11 mouse cellular contexts compared by ENCODE assay signal in genomic region chr7:47054666-47055065, GRCm38 (mm10). TPM values are rescaled to one million over a fixed set of nuclear protein-coding genes. Genes with fewer than 3 reads are reported as not detected.
DNase-seq lines count a peak whose midpoint lies in the region; ATAC-seq and TF ChIP-seq lines count a peak whose summit lies in the region.
"Had no signal": no experiment of that assay in that cellular context is flagged by ENCODE, and none has a peak within 500 bp of the region (broad histone marks: within the 10 kb centered on the region; RNA-seq: fewer than 3 reads in every experiment).

No protein-coding gene starts in this region.

- H3K4me1 ChIP-seq in kidney, embryonic 16.5 days (ENCODE audit: insufficient read depth, low read length): peaks cover 29% of the 10 kb centered on the region
- H3K4me1 ChIP-seq in hindbrain, postnatal 0 days (ENCODE audit: insufficient read depth, low read length): peaks cover 12% of the 10 kb centered on the region

- no peaks in the 10 kb centered on the region for H3K27me3 ChIP-seq in kidney, embryonic 16.5 days (ENCODE audit: insufficient read depth, low read length)
- H3K27me3 ChIP-seq in hindbrain, postnatal 0 days (ENCODE audit: insufficient read depth, low read length): no peaks in the 10 kb centered on the region
- H3K27me3 ChIP-seq: intestine, embryonic 15.5 days had no signal

- H3K4me2 ChIP-seq in kidney, embryonic 16.5 days (replicated peaks; ENCODE audit: low read depth, low read length): no peak overlapping the region
- H3K4me2 ChIP-seq in hindbrain, postnatal 0 days (ENCODE audit: low read depth, low read length): no peak overlapping the region
- H3K4me2 ChIP-seq: intestine, embryonic 15.5 days; lung, embryonic 14.5 days had no signal

- 70% methylated on average over 2 of the region's 2 CpGs for WGBS in kidney, embryonic 16.5 days
- 55% methylated on average over 2 of the region's 2 CpGs for whole genome bisulfite sequencing in hindbrain, postnatal 0 days

- ATAC-seq in kidney, embryonic 16.5 days (ENCODE audit: low FRiP score, low TSS enrichment): no peak
- ATAC-seq in hindbrain, postnatal 0 days: no peak
- ATAC-seq: intestine, embryonic 15.5 days had no signal

- H3K9ac ChIP-seq in kidney, embryonic 16.5 days (replicated peaks; ENCODE audit: low read length): no peak overlapping the region
- H3K9ac ChIP-seq in hindbrain, postnatal 0 days (replicated peaks; ENCODE audit: low read length): no peak overlapping the region
- H3K9ac ChIP-seq: intestine, embryonic 15.5 days; lung, embryonic 14.5 days had no signal

- intact Hi-C loops in heart, postnatal 36 days (cut with DNase I): loop anchor here (1.0 kb wide), 1 partner anchor 30 kb away; no protein-coding TSS in a partner anchor

- no peak for TF ChIP-seq CTCF in hindbrain, postnatal 0 days (IDR thresholded peaks at IDR 0.05; ENCODE audit: low read depth)

- peaks cover 3% of the 10 kb centered on the region; the same call in 1 of the 2 replicates for H3K36me3 ChIP-seq in kidney, embryonic 16.5 days (ENCODE audit: insufficient read depth, low read length)
- H3K36me3 ChIP-seq in hindbrain, postnatal 0 days (ENCODE audit: insufficient read depth, low read length): no peaks in the 10 kb centered on the region

- no peak overlapping the region for H3K27ac ChIP-seq in kidney, embryonic 16.5 days (ENCODE audit: low read length)
- H3K27ac ChIP-seq in hindbrain, postnatal 0 days: no peak overlapping the region
- H3K27ac ChIP-seq: forebrain, embryonic 10.5 days; intestine, embryonic 15.5 days had no signal

- DNase-seq in kidney, adult 11 months: peak; percentile 91
- DNase-seq in adrenal gland, adult 18-20 months (ENCODE audit: low spot score in 2 of 2): peak; percentile 41 to 47
- peak; percentile 79 to 85 for DNase-seq in adrenal gland, postnatal 36 days
- peak; percentile 57 to 63 for DNase-seq in heart, postnatal 36 days
- DNase-seq in spleen, adult 18-20 months: no peak
- no peak for DNase-seq in hindbrain, postnatal 0 days (ENCODE audit: low spot score)
- DNase-seq: lung, embryonic 14.5 days; right cerebral cortex, adult 18-20 months had no signal

- H3K4me3 ChIP-seq in kidney, embryonic 16.5 days (ENCODE audit: low read length): no peak overlapping the region
- no peak overlapping the region for H3K4me3 ChIP-seq in hindbrain, postnatal 0 days (ENCODE audit: low read length)
- H3K4me3 ChIP-seq: forebrain, embryonic 10.5 days; intestine, embryonic 15.5 days had no signal

- H3K9me3 ChIP-seq in kidney, embryonic 16.5 days (ENCODE audit: low read length): no peaks in the 10 kb centered on the region
- no peaks in the 10 kb centered on the region for H3K9me3 ChIP-seq in hindbrain, postnatal 0 days (ENCODE audit: low read length)
- H3K9me3 ChIP-seq: forebrain, embryonic 10.5 days; intestine, embryonic 15.5 days had no signal

RNA-seq across cellular contexts. Expression of gene Tmem86a, which starts 4.3 kb away (rescaled TPM):
- 34.8 and 35.8 TPM in 2 replicates for polyA plus RNA-seq in kidney, embryonic 16.5 days (2015; fragmentation: Nextera tagmentation; extraction: Ambion mirVana)
- 10 to 100 TPM; 18.6 to 22.3 TPM for total RNA-seq in adrenal gland, adult 18-20 months (2021)
- 10 to 100 TPM; 21.8 to 38.1 TPM for total RNA-seq in adrenal gland, postnatal 36 days (2021)
- total RNA-seq in heart, postnatal 36 days (2021): 10 to 100 TPM; 29.2 to 32.6 TPM
- total RNA-seq in hindbrain, postnatal 0 days (2014; rRNA removed): 11.9 and 17.1 TPM in 2 replicates
- polyA plus RNA-seq in hindbrain, postnatal 0 days (2015; fragmentation: Nextera tagmentation; extraction: Ambion mirVana): 29.5 and 32.3 TPM in 2 replicates

RNA-seq across cellular contexts. Expression of gene Spty2d1, which starts 46.5 kb away (rescaled TPM):
- polyA plus RNA-seq in kidney, embryonic 16.5 days (2015; fragmentation: Nextera tagmentation; extraction: Ambion mirVana): 20.9 and 21.1 TPM in 2 replicates
- total RNA-seq in adrenal gland, adult 18-20 months (2021): 10 to 100 TPM; 19.2 to 20.0 TPM
- 10 to 100 TPM; 20.4 to 34.9 TPM for total RNA-seq in adrenal gland, postnatal 36 days (2021)
- total RNA-seq in heart, postnatal 36 days (2021): 1 to 10 TPM; 6.7 to 8.6 TPM
- 9.1 and 9.7 TPM in 2 replicates for total RNA-seq in hindbrain, postnatal 0 days (2014; rRNA removed)
- 5.1 and 5.8 TPM in 2 replicates for polyA plus RNA-seq in hindbrain, postnatal 0 days (2015; fragmentation: Nextera tagmentation; extraction: Ambion mirVana)

Comparison
In these comparisons a context has a peak if more than half of its experiments do, and no peak if none do; other contexts are left out.
1. DNase-seq: peak in kidney, adult 11 months (single experiment), adrenal gland, adult 18-20 months (2 of 2), adrenal gland, postnatal 36 days (2 of 2) and heart, postnatal 36 days (2 of 2); none in spleen, adult 18-20 months (0 of 2) and hindbrain, postnatal 0 days (single experiment).